Mouse (Mus musculus) frontal cortex, adult (tissue): ENCODE measurements around the gene Wdr11.

Experiments
- ATAC-seq: cut with Nextera tagmentation; 2 replicates; pipeline ENCODE4 v1.9.2; 2017; ENCODE audit warnings: mild to moderate bottlenecking, moderate library complexity, mixed read lengths; ENCODE audit not compliant: low TSS enrichment

The Wdr11 gene

DNA sequence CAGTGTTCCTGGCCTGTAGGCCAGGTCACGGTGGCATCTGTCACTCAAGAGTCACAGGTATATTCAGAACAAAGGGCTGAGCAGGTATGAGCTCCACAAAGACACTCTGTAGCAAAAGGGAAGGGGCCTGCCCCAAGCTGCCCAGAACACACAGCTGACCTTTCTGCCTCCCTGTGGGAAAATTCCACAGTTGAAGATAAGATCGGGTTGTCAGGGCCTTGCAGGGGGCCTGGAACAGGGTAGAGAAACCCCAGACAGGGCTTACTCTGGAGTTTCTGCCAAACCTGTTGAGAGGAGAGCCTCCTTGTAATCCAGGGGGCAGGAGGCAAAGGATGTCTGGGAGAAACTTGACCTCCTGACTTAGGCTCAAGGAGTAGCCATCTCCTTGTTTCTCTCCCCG lies 90.9 kb downstream of the Wdr11 start:
- no peak for ATAC-seq

DNA sequence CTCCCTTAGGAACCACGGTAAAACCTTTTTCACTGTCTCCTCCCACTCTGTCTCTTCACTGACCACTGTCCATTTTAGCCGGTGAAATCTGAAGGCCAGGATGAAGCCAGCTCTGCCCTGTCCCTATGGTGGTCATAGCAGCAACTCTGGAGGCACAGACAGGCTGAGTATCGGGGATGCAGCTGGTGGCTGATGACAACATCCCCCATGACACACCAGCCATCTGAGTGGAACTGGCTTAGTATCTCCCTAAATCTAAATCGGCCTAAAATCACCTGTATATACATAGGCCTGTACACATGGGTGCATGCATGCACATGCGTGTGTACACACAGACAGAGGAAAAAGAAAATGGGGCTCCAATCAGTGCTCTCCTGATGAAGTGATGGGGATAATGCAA lies 93.7 kb downstream of the Wdr11 start:
- ATAC-seq, result no peak
